Mouse (Mus musculus) brain, embryonic 14.5 days (tissue): ENCODE results near the gene Slc22a21.
A peak's percentile ranks its signal among the peaks of the same experiment; 100 is the strongest.
"Not testable (repeated sequence)": the region's sequence is repeated elsewhere in the genome, so short reads cannot be mapped to it uniquely, and the experiment has no call there.

ENCODE experiments used
- CTCF ChIP-seq: fragments of 200-500 bp; IDR thresholded peaks from 2 replicates; pipeline ENCODE4 v1.5.1; 2012; ENCODE audit warnings: inconsistent platforms, mild to moderate bottlenecking, moderate library complexity, borderline replicate concordance; ENCODE audit not compliant: insufficient read depth, insufficient read length; ENCODE audit errors: extremely low read depth
- POLR2A ChIP-seq: fragments of 200-500 bp; IDR thresholded peaks from 2 replicates; pipeline ENCODE4 v1.6.1; 2012; ENCODE audit warnings: mild to moderate bottlenecking, inconsistent platforms, borderline replicate concordance; ENCODE audit not compliant: poor library complexity, insufficient read depth, insufficient read length, severe bottlenecking; ENCODE audit errors: extremely low read depth

DNA sequence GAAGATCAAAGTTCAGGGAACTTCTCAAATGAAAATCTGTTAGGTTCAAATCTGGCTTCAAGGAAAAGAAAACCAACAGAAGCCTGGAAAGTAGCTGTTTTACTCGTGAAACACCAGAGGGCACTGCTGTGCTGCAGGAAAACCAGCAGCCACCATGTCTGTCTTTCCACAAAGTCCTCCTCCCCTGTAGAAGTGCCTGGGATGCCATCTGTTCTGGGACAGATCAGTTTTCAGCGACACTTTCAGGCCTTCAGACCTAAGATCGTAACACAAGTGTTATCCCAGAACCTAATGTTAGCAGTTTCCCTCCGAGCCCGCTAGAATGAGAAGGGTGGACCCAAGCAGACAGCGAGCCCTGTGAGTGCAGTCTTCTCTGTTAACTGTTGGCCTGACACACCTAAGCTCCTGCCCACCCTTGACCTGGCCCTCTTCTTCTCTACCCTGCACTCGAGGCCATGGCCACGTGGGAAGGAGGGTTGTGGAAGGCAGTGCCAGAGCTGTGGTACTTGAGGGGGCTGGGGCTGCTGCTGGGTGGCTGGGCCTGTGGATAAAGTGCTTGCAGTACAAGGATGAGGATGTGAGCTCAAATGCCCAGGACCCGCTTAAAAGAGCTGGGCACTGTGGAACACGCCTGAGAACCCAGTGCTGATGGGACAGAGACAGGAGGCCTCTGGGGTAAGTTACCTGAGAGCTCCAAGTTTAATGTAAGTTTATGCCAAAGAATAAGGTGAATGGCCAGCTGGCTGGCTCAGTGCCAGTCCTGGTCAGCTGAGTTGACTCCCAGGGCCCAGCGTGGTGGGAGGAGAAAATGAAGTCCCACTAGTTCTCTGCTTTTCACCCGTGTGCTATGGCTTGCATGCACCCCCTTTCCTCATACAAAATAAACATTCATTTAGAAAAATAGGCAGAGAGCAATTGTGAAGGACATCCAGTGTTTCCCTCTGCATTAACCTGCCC, 22.9 kb upstream of the Slc22a21 start:
- TF ChIP-seq CTCF: peak; percentile 85
- not testable (repeated sequence) for TF ChIP-seq POLR2A
